Mouse (Mus musculus) G1E (cell line): Measurements from ENCODE around the gene Gm15114. TPM values are rescaled to one million over a fixed set of nuclear protein-coding genes. Genes with fewer than 3 reads are reported as not detected.
"Not testable (repeated sequence)": the region's sequence is repeated elsewhere in the genome, so short reads cannot be mapped to it uniquely, and the experiment has no call there.

Experiments
- ATAC-seq: 2 replicates; pipeline ENCODE4 v1.8.0; 2016; ENCODE audit warnings: mild to moderate bottlenecking; ENCODE audit not compliant: insufficient number of reproducible peaks, poor library complexity, low FRiP score, severe bottlenecking; ENCODE audit errors: extremely low read depth
- DNase-seq: peaks from one replicate; pipeline ENCODE4 v3.0.0; 2012; ENCODE audit warnings: low spot score
- H3K27me3 ChIP-seq: 2 replicates; pipeline ENCODE4 v1.6.1; 2012; ENCODE audit warnings: mild to moderate bottlenecking, low read length, inconsistent platforms; ENCODE audit not compliant: insufficient read depth
- H3K36me3 ChIP-seq: replicated peaks from 2 replicates; pipeline ENCODE3; 2012; ENCODE audit warnings: mild to moderate bottlenecking, inconsistent platforms
- H3K4me1 ChIP-seq: 2 replicates; pipeline ENCODE4 v1.6.1; 2012; ENCODE audit warnings: low read depth, low read length, inconsistent platforms, mixed read lengths; ENCODE audit not compliant: insufficient read depth
- H3K4me3 ChIP-seq: 2 replicates; pipeline ENCODE4 v1.5.1; 2012; ENCODE audit warnings: low read depth, mild to moderate bottlenecking, inconsistent platforms, low read length, moderate library complexity, mixed read lengths
- H3K9me3 ChIP-seq: replicated peaks from 2 replicates; pipeline ENCODE4 v1.6.1; 2012; ENCODE audit warnings: inconsistent platforms
- polyA plus RNA-seq: library from polyadenylated mRNA; stranded (reverse); fragments of >175 nt; gene quantifications from 2 replicates; pipeline ENCODE4 v1.2.3, GENCODE M21; 2012
- total RNA-seq, 2 experiments: library from RNA; stranded (forward) in 1 of 2; stranded (reverse) in 1 of 2; fragments of 200-1000 nt in 1 of 2; fragments of >200 nt in 1 of 2; fragmentation: Nextera tagmentation in 1 of 2; gene quantifications; 2 replicates each; pipeline ENCODE4 v1.2.3; 2014 to 2017

Gene Gm15114
- total RNA-seq (2014; fragmentation: Nextera tagmentation) (not detected in 2 replicates), total RNA-seq (2017) (not detected in 2 replicates), polyA plus RNA-seq (not detected in 2 replicates)

DNA sequence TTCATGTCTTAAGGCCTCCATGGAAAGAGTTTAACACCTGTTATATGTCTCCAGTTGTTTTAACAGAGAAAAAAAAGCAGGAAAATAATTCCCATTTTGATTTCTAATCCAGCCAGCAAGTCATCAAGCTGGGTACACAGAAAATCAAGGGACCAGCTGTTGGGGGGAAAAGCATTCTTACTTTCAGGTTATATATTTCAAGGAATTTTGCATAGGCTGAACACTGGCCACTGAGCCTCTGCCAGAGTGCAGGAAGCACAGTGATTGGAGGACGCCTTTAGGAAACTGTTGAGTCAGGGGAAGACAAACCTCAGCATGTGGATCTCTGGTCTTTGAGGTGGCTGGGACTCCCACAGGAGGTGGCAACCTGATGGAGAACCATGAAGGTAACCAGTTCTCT is at the start of gene Gm15114:
TSS of gene Gm15114 (plus strand) at position 301 of the 400 bp plus-strand sequence.
- H3K36me3 ChIP-seq, H3K4me3 ChIP-seq, H3K9me3 ChIP-seq, DNase-seq, H3K27me3 ChIP-seq, H3K4me1 ChIP-seq, ATAC-seq: not testable (repeated sequence)

Other genes with a start within 250 kb of the Gm15114 start
- gene Gm8334, start 126.2 kb downstream of the Gm15114 start, total RNA-seq (2014; fragmentation: Nextera tagmentation): not detected in 2 replicates
- 0.06 and 0.22 TPM in 2 replicates for gene Gm8334, start 126.2 kb downstream of the Gm15114 start, total RNA-seq (2017)
- not detected in 2 replicates for gene Gm8334, start 126.2 kb downstream of the Gm15114 start, polyA plus RNA-seq
- gene Gm15127, start 174.6 kb downstream of the Gm15114 start, total RNA-seq (2014; fragmentation: Nextera tagmentation): not detected in 2 replicates
- 0.22 and 0.23 TPM in 2 replicates for gene Gm15127, start 174.6 kb downstream of the Gm15114 start, total RNA-seq (2017)
- not detected in 2 replicates for gene Gm15127, start 174.6 kb downstream of the Gm15114 start, polyA plus RNA-seq